Mouse (Mus musculus): ENCODE data around the gene Sprr2b.
"Not testable (repeated sequence)": the region's sequence is repeated elsewhere in the genome, so short reads cannot be mapped to it uniquely, and the experiment has no call there.

Sprr2b gene

DNA sequence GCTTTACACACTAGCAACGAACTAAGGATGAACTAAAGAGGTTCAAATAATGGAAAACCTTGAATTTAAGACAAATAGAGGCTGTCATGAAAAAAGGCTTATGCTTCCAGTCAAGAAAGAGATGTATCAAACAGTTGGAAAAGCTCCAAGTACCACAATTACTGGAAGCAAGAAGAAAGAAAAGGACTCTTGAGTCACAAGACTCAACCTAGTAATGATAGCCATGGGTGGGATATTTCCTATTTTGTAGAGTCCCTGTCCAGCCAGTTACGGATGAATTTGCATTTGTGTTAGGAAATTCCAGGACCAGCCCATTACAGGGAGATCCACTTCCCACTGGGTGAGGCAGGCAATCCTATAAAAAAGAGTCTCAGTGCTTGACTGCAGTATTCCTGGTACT, at the start of gene Sprr2b:
Gene Sprr2b, plus strand, starts transcription at position 301 of the 400 bp plus-strand sequence.
- DNase-seq (ENCODE audit: low spot score): no peak

DNA sequence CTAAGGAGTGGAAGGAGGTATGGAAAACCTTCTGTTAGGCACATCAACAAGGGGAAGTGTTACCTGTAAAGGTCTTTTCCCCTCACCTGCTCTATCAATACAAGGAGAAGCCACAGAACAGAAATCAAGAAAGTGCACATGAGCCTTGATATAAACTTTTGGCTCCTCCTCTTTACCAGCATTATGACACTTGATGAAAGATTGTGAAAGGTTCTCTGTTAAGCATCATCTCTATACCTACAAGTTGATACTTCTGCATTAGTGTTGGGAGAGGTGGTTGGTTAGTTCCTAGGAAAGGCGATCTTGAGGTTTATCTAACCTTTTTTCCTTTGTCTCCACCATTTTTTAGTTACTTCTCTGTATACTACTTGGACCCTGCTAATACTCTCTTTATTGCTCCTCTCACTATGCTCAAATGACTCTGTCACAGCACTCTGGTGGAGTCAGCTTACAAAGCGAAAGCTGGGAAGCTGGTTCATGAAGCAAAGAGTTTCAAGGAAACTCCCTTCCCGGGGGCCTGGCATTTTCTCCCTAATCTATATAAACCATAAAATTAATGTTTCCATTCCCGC, 44.9 kb upstream of the Sprr2b start:
- DNase-seq (ENCODE audit: low spot score): not testable (repeated sequence)

DNA sequence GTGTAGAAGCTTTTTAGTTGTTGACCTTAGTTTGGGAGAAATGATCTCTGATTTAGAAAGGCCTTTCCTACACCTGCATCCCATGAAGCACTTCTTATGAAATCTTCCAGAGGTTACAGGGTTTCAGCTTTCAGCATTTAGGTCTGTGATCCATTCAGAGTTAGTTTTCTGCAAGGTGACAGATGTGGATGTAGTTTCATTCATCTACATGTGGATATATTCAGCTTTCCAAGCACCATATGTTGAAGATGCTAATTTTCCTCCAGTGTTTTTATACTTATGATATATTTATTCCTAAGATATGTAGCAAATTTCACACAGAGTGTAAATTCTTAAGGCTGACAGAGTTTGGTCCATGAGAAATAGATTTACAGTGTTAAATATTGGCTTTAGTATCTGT, 42.9 kb upstream of the Sprr2b start:
- DNase-seq (ENCODE audit: low spot score): not testable (repeated sequence)

DNA sequence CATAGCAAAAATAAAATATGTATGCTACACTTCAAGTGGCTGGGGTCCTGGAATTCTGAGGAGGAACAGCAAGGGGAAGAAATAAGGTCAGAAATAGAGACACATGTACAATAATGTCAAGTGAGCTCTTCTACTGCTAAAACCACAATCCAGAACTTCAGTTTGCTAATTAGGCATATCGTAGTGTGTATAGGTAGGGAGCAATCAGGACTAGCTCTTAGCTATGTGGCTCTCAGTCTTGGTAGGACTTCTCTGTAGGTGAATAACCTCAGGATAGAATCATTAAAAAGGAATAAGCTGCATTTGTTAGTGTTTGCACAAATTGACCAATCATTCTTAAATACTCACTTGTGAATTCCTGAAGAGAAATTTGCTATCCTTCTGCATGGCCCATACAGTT, 42.4 kb upstream of the Sprr2b start:
- DNase-seq (ENCODE audit: low spot score): not testable (repeated sequence)

DNA sequence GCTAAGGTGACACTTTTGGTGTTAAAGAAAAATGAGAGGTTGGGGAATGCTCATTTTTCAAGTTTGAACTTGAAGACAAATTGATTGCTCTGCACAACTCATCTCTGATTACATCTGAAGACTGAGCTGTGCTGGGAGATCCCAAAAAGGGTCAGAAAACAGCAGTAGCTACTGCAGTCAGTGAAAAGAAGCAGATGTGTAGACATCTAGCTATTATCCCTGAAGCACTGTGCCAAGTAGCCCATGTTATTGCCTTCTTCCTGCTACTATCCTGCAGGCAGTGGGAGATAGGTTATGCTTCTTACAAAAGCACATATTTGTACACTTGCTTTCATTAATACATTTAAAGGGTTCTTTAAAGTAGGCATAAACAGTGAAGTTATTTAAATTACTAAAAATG, 36.8 kb upstream of the Sprr2b start:
- not testable (repeated sequence) for DNase-seq (ENCODE audit: low spot score)

DNA sequence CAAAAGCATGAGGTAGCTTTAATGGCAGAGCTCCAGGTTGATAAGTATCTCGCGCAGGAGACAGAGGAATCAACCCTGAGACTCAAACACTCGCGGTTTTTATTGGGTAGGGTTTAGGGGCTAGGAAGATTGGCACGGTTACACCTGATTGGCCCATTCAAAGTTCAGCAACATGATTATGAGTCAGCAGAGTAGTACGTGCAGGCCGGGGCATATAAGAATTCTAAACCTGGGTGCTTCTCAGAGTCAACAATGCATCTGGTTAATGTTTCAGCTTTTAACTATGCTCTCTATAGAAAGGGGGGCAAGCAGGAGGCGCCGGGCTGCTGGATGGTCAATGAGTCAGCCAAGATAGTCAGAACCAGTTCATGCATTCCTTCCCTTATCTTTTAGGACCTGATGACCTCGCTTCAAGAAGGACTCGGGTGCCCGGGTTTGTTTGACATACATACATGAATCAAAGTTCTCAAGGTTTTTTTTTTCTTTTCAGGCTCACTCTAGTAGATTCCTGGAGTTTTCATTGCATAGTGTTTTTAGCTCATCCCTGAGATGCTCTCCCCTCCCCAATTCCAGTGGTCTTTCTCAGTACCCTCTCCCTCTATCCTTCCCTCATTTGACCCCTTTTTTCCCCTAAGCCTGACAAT, 35.3 kb upstream of the Sprr2b start:
- not testable (repeated sequence) for DNase-seq (ENCODE audit: low spot score)

- DNase-seq (ENCODE audit: low spot score): not testable (repeated sequence)
These were observed 31.3 kb upstream of the Sprr2b start, which contains the start of gene Sprr2a3 for GRCm38 (mm10) chr3:92285101-92285500. Sprr2a3 (plus strand) TSS chr3:92285417.

DNA sequence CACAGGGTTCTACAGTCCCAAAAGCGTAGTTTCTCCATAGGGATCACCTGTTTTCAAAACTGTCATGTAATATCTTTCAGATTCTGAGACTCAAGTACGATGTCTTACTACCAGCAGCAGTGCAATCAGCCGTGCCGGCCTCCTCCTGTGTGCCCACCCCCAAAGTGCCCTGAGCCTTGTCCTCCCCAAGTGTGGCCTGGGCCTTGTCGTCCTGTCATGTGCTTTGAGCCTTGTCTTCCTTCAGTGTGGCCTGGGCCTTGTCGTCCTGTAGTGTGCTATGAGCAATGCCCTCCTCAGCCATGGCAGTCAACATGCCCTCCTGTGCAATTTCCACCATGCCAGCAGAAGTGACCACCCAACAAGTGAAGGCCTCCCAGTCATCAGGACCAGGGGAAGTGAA, 27.9 kb upstream of the Sprr2b start:
- DNase-seq (ENCODE audit: low spot score): not testable (repeated sequence)

GRCm38 (mm10) chr3:92307406-92307805, 9.0 kb upstream of the Sprr2b start:
- no peak for DNase-seq (ENCODE audit: low spot score)

- no peak for DNase-seq (ENCODE audit: low spot score)
These were observed 964 bp downstream of the Sprr2b start for GRCm38 (mm10) chr3:92317384-92317783.

- DNase-seq (ENCODE audit: low spot score): no peak
These were observed 19.9 kb downstream of the Sprr2b start for GRCm38 (mm10) chr3:92336278-92336677.

DNA sequence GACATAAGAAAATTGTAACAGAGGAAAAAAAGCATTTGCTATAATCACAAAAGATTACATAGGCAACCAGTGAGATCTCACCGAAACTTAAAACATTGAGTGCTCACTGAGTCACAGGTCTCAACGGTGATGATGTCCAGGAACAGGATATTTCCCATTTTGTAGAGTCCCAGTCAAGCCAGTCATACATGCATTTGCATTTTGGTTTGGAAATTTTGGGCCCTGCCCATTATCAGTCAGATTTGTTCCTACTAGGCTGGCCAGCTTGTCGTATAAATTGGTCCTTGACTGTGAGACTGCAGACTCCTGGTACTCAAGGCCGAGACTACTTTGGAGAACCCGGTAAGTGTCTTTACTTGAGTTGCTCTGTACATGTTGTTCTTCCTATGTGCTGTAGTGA, 22.4 kb downstream of the Sprr2b start, which contains the start of gene Sprr2d:
Gene Sprr2d, plus strand, starts transcription at position 301 of the 400 bp plus-strand sequence.
- DNase-seq (ENCODE audit: low spot score): no peak

- no peak for DNase-seq (ENCODE audit: low spot score)
These were observed 35.4 kb downstream of the Sprr2b start, which contains the start of gene Sprr2e for GRCm38 (mm10) chr3:92351843-92352242. Sprr2e (plus strand) TSS chr3:92352143.

GRCm38 (mm10) chr3:92361619-92362018, 45.2 kb downstream of the Sprr2b start:
- no peak for DNase-seq (ENCODE audit: low spot score)

- DNase-seq (ENCODE audit: low spot score): no peak
These were observed 48.5 kb downstream of the Sprr2b start, which contains the start of gene Sprr2f for GRCm38 (mm10) chr3:92364887-92365286. Sprr2f (plus strand) TSS chr3:92365187.
